Mouse (Mus musculus): Measurements from ENCODE around the gene Hpse2. TPM values are rescaled to one million over a fixed set of nuclear protein-coding genes. Genes with fewer than 3 reads are reported as not detected.

Hpse2 gene
- polyA plus RNA-seq, 1 experiment from 2014 or later, result 0.58 TPM

GRCm38 (mm10) chr19:42743261-42743660 lies 644.9 kb downstream of the Hpse2 start:
- Histone ChIP-seq H3K4me3 (ENCODE audit: low read length) (no peak overlapping the region), H3K4me2 (replicated peaks; ENCODE audit: low read depth, low read length) (no peak overlapping the region), H3K27me3 (ENCODE audit: control insufficient read depth, insufficient read depth, low read length) (no peaks in the 10 kb centered on the region), H3K27ac (ENCODE audit: low read depth, low read length) (no peak overlapping the region), H3K9me3 (ENCODE audit: control insufficient read depth, low read length) (no peaks in the 10 kb centered on the region), H3K36me3 (ENCODE audit: control insufficient read depth, insufficient read depth, low read length) (no peaks in the 10 kb centered on the region), H3K4me1 (ENCODE audit: control insufficient read depth, insufficient read depth, low read length) (peaks cover 7% of the 10 kb centered on the region; the same call in 1 of the 2 replicates), H3K9ac (ENCODE audit: low read depth, low read length) (no peak overlapping the region)
- no peak for ATAC-seq (ENCODE audit: low FRiP score, low TSS enrichment)
- WGBS, result 74% methylated on average over 16 of the region's 16 CpGs

DNA sequence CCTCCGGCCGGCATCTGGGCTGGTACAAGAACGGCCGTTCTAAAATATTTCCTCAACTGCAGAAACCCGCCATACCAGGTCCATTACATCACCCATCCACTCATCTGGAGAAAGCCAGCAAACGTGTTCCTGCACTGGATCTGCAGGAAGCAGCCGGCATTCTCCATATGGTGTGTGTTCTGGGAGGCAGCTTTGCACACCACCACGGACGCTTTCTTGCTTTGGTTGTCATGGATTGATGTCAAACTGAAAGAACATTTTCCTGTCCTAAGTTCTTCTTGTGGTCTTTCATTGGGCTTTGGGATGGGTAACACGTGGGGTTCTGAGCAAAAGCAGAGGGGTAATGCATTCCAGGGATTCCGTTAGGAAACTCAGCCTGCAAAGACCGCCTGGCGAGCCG lies 646.3 kb downstream of the Hpse2 start:
- no peak overlapping the region for H3K27ac ChIP-seq (ENCODE audit: low read depth, low read length)
- H3K27me3 ChIP-seq (ENCODE audit: control insufficient read depth, insufficient read depth, low read length), result no peaks in the 10 kb centered on the region
- no peak overlapping the region for H3K4me2 ChIP-seq (replicated peaks; ENCODE audit: low read depth, low read length)
- no peak overlapping the region for H3K9ac ChIP-seq (ENCODE audit: low read depth, low read length)
- no peaks in the 10 kb centered on the region for H3K36me3 ChIP-seq (ENCODE audit: control insufficient read depth, insufficient read depth, low read length)
- WGBS, result 68% methylated on average over 14 of the region's 14 CpGs
- H3K4me3 ChIP-seq (ENCODE audit: low read length), result no peak overlapping the region
- no peak for ATAC-seq (ENCODE audit: low FRiP score, low TSS enrichment)
- H3K4me1 ChIP-seq (ENCODE audit: control insufficient read depth, insufficient read depth, low read length), result peaks cover 7% of the 10 kb centered on the region; the same call in 1 of the 2 replicates
- H3K9me3 ChIP-seq (ENCODE audit: control insufficient read depth, low read length), result no peaks in the 10 kb centered on the region

DNA sequence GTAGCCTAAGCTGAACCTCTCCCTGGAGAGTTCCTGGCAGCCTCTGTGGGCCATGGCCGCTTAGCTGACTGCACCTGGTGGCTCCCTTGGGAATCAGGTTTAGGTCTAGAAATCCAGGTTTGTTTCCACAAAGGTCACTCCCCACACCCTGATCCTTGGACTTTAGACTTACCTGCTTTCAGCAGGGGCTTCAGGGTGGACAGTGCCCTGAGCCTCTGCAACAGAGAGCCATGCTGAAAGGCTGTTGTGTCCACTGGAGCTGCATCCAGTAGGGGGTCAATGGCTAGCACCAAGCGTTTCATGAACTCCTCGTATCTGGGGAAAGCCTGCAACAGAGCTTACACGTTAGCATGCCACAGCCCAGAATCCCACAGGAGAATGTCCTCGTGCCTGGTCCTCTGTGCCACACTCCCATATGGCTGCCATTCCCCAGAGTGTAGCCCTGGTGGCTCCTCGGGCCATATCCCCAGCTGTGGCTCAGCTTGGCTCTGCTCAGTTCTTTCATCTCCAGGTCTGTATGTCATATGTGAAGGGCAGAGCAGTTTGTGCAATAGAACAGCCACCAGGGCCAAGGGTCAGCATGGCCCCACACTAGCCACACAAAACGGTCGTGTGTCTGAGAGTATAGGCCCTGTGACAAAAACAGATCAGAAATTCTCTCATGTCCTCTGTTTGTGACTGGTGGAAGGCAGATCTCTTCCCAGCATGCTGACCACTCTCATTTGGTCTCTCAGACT lies 647.8 kb downstream of the Hpse2 start:
- Histone ChIP-seq H3K4me1 (ENCODE audit: control insufficient read depth, insufficient read depth, low read length) (peaks cover 7% of the 10 kb centered on the region; the same call in 1 of the 2 replicates), H3K9ac (ENCODE audit: low read depth, low read length) (no peak overlapping the region), H3K9me3 (ENCODE audit: control insufficient read depth, low read length) (no peaks in the 10 kb centered on the region), H3K4me2 (replicated peaks; ENCODE audit: low read depth, low read length) (no peak overlapping the region), H3K27me3 (ENCODE audit: control insufficient read depth, insufficient read depth, low read length) (no peaks in the 10 kb centered on the region), H3K4me3 (ENCODE audit: low read length) (no peak overlapping the region), H3K27ac (ENCODE audit: low read depth, low read length) (no peak overlapping the region), H3K36me3 (ENCODE audit: control insufficient read depth, insufficient read depth, low read length) (no peaks in the 10 kb centered on the region)
- 78% methylated on average over 8 of the region's 8 CpGs for WGBS
- no peak for ATAC-seq (ENCODE audit: low FRiP score, low TSS enrichment)

- H3K27ac ChIP-seq (ENCODE audit: low read depth, low read length), result no peak overlapping the region
- no peaks in the 10 kb centered on the region for H3K36me3 ChIP-seq (ENCODE audit: control insufficient read depth, insufficient read depth, low read length)
- no peak overlapping the region for H3K4me2 ChIP-seq (replicated peaks; ENCODE audit: low read depth, low read length)
- 53% methylated on average over 6 of the region's 6 CpGs for WGBS
- H3K27me3 ChIP-seq (ENCODE audit: control insufficient read depth, insufficient read depth, low read length), result no peaks in the 10 kb centered on the region
- no peaks in the 10 kb centered on the region for H3K9me3 ChIP-seq (ENCODE audit: control insufficient read depth, low read length)
- H3K9ac ChIP-seq (ENCODE audit: low read depth, low read length), result no peak overlapping the region
- peaks cover 5% of the 10 kb centered on the region; the same call in 1 of the 2 replicates for H3K4me1 ChIP-seq (ENCODE audit: control insufficient read depth, insufficient read depth, low read length)
- no peak overlapping the region for H3K4me3 ChIP-seq (ENCODE audit: low read length)
- ATAC-seq (ENCODE audit: low FRiP score, low TSS enrichment), result no peak
Measured at GRCm38 (mm10) chr19:42739734-42740133, 648.4 kb downstream of the Hpse2 start.

DNA sequence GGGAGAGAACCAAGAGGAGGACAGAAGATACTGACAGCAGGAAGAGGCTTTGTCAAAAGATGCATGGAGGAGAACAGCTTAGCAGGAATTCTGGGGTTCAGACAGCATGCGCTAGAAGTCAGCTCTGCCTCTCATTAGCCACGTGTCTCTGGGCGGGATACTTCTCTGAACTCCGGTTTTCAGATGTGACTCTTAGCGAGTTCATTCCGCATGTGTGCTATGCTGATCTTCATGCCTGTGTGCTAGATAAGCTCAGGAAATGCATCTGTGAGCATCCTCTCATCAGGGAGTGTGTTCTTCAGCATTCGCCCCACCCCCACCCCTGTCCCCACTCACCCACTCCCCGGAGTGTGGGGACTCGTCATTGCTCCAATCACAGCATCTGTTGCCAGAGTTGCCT lies 650.4 kb downstream of the Hpse2 start:
- no peak for ATAC-seq (ENCODE audit: low FRiP score, low TSS enrichment)
- H3K36me3 ChIP-seq (ENCODE audit: control insufficient read depth, insufficient read depth, low read length), result no peaks in the 10 kb centered on the region
- no peaks in the 10 kb centered on the region for H3K27me3 ChIP-seq (ENCODE audit: control insufficient read depth, insufficient read depth, low read length)
- H3K27ac ChIP-seq (ENCODE audit: low read depth, low read length), result no peak overlapping the region
- no peak overlapping the region for H3K9ac ChIP-seq (ENCODE audit: low read depth, low read length)
- H3K9me3 ChIP-seq (ENCODE audit: control insufficient read depth, low read length), result no peaks in the 10 kb centered on the region
- H3K4me1 ChIP-seq (ENCODE audit: control insufficient read depth, insufficient read depth, low read length), result no peaks in the 10 kb centered on the region
- H3K4me3 ChIP-seq (ENCODE audit: low read length), result no peak overlapping the region
- 74% methylated on average over 9 of the region's 9 CpGs for WGBS
- no peak overlapping the region for H3K4me2 ChIP-seq (replicated peaks; ENCODE audit: low read depth, low read length)

Other genes with a start within 250 kb of the Hpse2 start
- gene Cnnm1, start 52.1 kb upstream of the Hpse2 start, polyA plus RNA-seq (2014; fragmentation: Nextera tagmentation; extraction: Ambion mirVana), result 0.13 TPM in 1 of 2 replicates, not detected in the other
- gene Got1, start 136.2 kb upstream of the Hpse2 start, polyA plus RNA-seq (2014; fragmentation: Nextera tagmentation; extraction: Ambion mirVana), result 38.0 and 43.4 TPM in 2 replicates
- gene Nkx2-3, start 224.0 kb upstream of the Hpse2 start, polyA plus RNA-seq (2014; fragmentation: Nextera tagmentation; extraction: Ambion mirVana), result 0.14 TPM in 1 of 2 replicates, not detected in the other